Mouse (Mus musculus) hindbrain, postnatal 0 days (tissue): Measurements from ENCODE around the gene Gm20683. TPM values are rescaled to one million over a fixed set of nuclear protein-coding genes. Genes with fewer than 3 reads are reported as not detected.
A peak's percentile ranks its signal among the peaks of the same experiment; 100 is the strongest.

Experiments
- ATAC-seq: fragments of 200-750 bp; cut with Nextera tagmentation; 2 replicates; pipeline ENCODE4 v1.8.0; 2017; ENCODE audit warnings: mild to moderate bottlenecking, moderate TSS enrichment, moderate library complexity
- DNase-seq: peaks from one replicate; pipeline ENCODE4 v3.0.0-alpha.2; 2015; ENCODE audit warnings: low spot score
- H3K27ac ChIP-seq: fragments of 300-500 bp; sonication (generic); 2 replicates; pipeline ENCODE4 v1.5.1; 2014; ENCODE audit warnings: mild to moderate bottlenecking
- H3K27me3 ChIP-seq: fragments of 300-500 bp; sonication (generic); 2 replicates; pipeline ENCODE4 v1.6.1; 2014; ENCODE audit warnings: low read length, mixed read lengths; ENCODE audit not compliant: insufficient read depth
- H3K36me3 ChIP-seq: fragments of 300-500 bp; sonication (generic); 2 replicates; pipeline ENCODE4 v1.6.1; 2014; ENCODE audit warnings: low read length, mixed read lengths; ENCODE audit not compliant: insufficient read depth
- H3K4me1 ChIP-seq: fragments of 300-500 bp; sonication (generic); 2 replicates; pipeline ENCODE4 v1.6.1; 2014; ENCODE audit warnings: antibody characterized with exemption, low read length, mixed read lengths; ENCODE audit not compliant: insufficient read depth
- H3K4me2 ChIP-seq: fragments of 300-500 bp; sonication (generic); 2 replicates; pipeline ENCODE4 v1.6.1; 2014; ENCODE audit warnings: low read depth, mild to moderate bottlenecking, low read length, moderate library complexity, mixed read lengths
- H3K4me3 ChIP-seq: fragments of 300-500 bp; sonication (generic); 2 replicates; pipeline ENCODE4 v1.5.1; 2014; ENCODE audit warnings: low read length
- H3K9ac ChIP-seq: fragments of 300-500 bp; sonication (generic); replicated peaks from 2 replicates; pipeline ENCODE4 v1.6.1; 2014; ENCODE audit warnings: mild to moderate bottlenecking, low read length, moderate library complexity, mixed read lengths
- H3K9me3 ChIP-seq: fragments of 300-500 bp; sonication (generic); 2 replicates; pipeline ENCODE4 v1.6.1; 2016; ENCODE audit warnings: low read length, mixed read lengths
- CTCF ChIP-seq: IDR thresholded peaks from 2 replicates; pipeline ENCODE4 v1.5.1; 2016; ENCODE audit warnings: antibody characterized with exemption, control low read depth, low read depth
- WGBS: fragments of 180-500 bp; shearing (Covaris S2); extraction: QIAGEN DNeasy Blood & Tissue Kit; methylation state at CpG from one replicate; pipeline ENCODE4 v1.1.7; 2014; 5-methylcytosine and 5-hydroxymethylcytosine counted together
- polyA plus RNA-seq: library from polyadenylated mRNA; unstranded; fragments of >200 nt; fragmentation: Nextera tagmentation; extraction: Ambion mirVana; gene quantifications from 2 replicates; pipeline ENCODE4 v1.2.1, GENCODE M21; 2015
- total RNA-seq: library from RNA; depleted of rRNA; stranded (reverse); fragments of >200 nt; gene quantifications from 2 replicates; pipeline ENCODE4 v1.2.3, GENCODE M21; 2014

Gene Gm20683
- total and polyA plus RNA-seq, 2 experiments from 2014 or later, result 12.9 to 40.0 TPM

DNA sequence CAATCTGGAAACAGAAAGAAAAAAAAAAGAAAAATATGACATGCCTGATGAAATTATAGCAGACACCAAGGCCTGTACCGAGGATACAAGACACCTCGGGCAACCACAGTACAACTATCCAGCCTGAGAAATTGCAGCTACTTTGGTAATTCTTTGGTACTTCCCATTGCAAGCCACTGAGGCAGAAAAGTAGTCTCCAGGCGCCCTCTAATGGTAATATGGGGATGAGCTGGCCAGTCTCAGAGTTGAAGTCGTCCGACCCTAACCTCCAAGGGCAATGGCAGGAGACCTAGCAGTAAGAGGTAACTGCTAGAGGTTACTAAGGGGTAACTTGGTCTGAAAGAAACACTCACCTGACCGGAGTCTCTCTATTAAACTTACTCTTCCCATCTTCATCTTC lies 40.5 kb downstream of the Gm20683 start:
- H3K4me2 ChIP-seq, result no peak overlapping the region
- DNase-seq, result peak; percentile 86
- no peaks in the 10 kb centered on the region for H3K27me3 ChIP-seq
- H3K27ac ChIP-seq, result no peak overlapping the region
- H3K4me1 ChIP-seq, result peaks cover 20% of the 10 kb centered on the region; the same call in 1 of the 2 replicates
- peak; percentile 38 for ATAC-seq
- no peak overlapping the region for H3K4me3 ChIP-seq
- H3K9me3 ChIP-seq, result no peaks in the 10 kb centered on the region
- TF ChIP-seq CTCF, result peak; percentile 86
- no peaks in the 10 kb centered on the region for H3K36me3 ChIP-seq
- WGBS, result 6% methylated on average over 6 of the region's 6 CpGs
- H3K9ac ChIP-seq, result no peak overlapping the region

DNA sequence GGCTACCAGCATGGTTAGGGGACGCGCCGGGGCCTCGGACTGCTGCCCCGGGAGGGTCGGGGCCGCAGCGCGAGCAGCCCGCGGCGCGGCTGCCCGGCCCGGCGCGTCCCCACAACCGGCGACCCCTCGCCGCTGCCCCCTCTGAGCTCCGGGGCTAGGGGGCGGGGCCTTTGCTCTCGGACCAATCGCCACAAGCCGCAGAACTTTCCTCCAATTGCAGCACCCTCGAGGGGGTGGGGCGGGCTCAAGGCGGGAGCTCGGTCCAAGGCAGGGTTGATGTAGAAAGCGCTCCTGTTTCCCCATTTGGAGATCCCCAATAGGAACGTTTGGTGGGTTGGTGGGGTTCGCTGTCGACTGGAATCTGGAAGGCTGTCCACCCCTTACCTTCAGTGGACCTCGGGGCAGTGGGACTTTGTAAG lies 44.6 kb downstream of the Gm20683 start, which contains the start of gene Metrn:
Gene Metrn, minus strand, starts transcription at position 186 of the 419 bp plus-strand sequence.
- Histone ChIP-seq H3K27ac (peak within 1 kb of the TSS; percentile 79), H3K9me3 (no peaks in the 10 kb centered on the region), H3K9ac (peak within 1 kb of the TSS; percentile 60), H3K4me3 (peak within 1 kb of the TSS; percentile 58), H3K27me3 (no peaks in the 10 kb centered on the region), H3K4me2 (peak within 1 kb of the TSS; percentile 75), H3K36me3 (no peaks in the 10 kb centered on the region), H3K4me1 (peaks cover 19% of the 10 kb centered on the region; the same call in 1 of the 2 replicates)
- 1% methylated on average over 35 of the region's 35 CpGs for WGBS
- peak; percentile 88 for DNase-seq
- peak; percentile 75 for ATAC-seq
- no peak for TF ChIP-seq CTCF

DNA sequence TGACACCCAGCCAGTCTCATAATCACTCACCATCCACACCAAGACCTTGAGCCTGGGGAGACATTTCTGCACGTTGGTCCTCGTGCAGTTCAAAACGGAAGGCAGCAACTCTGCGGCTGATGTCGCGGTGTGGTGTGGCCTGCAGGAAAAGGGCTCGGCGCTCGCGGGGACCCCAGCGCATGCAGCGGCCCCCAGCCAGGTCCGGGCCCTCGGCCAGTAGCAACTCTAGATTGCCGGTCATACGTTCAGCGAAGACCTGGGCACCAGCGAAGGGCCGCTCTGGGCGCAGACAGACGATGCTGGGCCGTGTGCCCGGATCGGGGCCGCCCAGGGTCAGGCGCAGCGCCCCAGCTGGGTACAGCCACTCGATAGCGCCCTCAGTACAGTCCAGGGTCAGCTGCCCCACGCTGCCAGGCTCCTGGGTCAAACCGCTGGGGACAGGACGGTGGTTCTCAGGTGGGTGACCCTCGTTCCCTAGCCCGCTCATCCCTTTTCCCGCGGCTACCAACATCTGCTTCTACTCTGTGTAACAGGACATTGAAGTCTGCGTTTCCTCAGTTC lies 45.3 kb downstream of the Gm20683 start:
- Histone ChIP-seq H3K27me3 (no peaks in the 10 kb centered on the region), H3K9ac (peak overlapping the region; percentile 60), H3K4me1 (peaks cover 19% of the 10 kb centered on the region; the same call in 1 of the 2 replicates), H3K4me2 (peak overlapping the region; percentile 75), H3K4me3 (peak overlapping the region; percentile 58), H3K27ac (peak overlapping the region; percentile 79), H3K9me3 (no peaks in the 10 kb centered on the region), H3K36me3 (no peaks in the 10 kb centered on the region)
- 3% methylated on average over 37 of the region's 37 CpGs for whole genome bisulfite sequencing
- TF ChIP-seq CTCF, result no peak
- ATAC-seq (no peak), DNase-seq (peak; percentile 34)

DNA sequence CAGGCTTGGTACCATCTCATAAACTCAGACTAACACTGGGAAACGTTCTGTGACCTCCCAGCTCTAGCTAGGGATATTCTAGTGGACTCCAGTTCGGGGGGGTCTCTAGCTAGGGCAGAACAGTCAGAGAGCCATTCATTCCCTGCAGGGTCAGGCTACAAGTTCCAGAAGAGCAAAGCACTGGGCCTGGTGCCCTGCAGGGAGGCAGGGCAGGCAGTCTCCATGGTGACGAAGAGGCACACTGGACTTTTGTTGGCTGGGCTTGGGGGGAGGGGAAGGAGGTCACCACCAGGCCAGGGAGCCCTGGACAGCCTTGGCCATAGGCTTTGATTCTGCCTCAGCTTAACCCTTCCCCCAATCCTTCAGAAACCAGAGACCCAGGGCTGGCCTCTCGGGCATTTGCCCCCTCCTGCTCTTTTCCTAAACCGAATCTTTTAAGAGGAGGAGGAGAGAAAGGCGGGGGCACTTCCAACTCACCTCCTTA lies 45.9 kb downstream of the Gm20683 start, which contains the start of gene AC134908.4:
Gene AC134908.4, minus strand, starts transcription at position 51 of the 484 bp plus-strand sequence.
- peak; percentile 79 for DNase-seq

DNA sequence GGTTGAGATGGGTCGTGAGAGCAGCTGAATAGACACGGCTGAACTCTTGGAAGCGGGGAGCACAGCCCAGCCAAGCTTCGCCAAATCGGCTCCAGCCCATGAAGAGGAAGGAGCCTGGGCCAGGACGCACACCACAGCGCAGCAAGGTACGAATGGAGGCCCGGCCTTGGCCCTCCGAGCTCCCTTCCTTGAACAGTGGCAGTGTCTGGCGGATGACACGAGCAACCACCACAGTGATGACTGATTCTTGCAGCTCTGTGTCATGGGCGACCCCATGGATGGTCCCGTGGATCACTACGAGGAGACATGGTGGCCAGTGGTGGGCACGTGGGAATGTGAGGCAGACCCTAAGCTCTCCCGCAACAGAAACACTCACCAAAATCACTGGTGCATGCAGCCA lies 46.6 kb downstream of the Gm20683 start:
- Histone ChIP-seq H3K36me3 (no peaks in the 10 kb centered on the region), H3K4me2 (peak overlapping the region; percentile 75), H3K27me3 (no peaks in the 10 kb centered on the region), H3K27ac (peak overlapping the region; percentile 94), H3K4me1 (peaks cover 19% of the 10 kb centered on the region; the same call in 1 of the 2 replicates), H3K9me3 (no peaks in the 10 kb centered on the region), H3K4me3 (peak overlapping the region; percentile 14; the same call in 1 of the 2 replicates), H3K9ac (peak overlapping the region; percentile 28)
- TF ChIP-seq CTCF, result no peak
- no peak for DNase-seq
- ATAC-seq, result no peak
- WGBS, result 37% methylated on average over 17 of the region's 17 CpGs

More for the DNA sequence above, 45.9 kb downstream of the Gm20683 start, which contains the start of gene AC134908.4:
- ATAC-seq, result peak; percentile 70
- Histone ChIP-seq H3K4me2 (peak within 1 kb of the TSS; percentile 75), H3K9me3 (no peaks in the 10 kb centered on the region), H3K4me3 (peak within 1 kb of the TSS; percentile 58), H3K9ac (peak within 1 kb of the TSS; percentile 60), H3K4me1 (peaks cover 19% of the 10 kb centered on the region; the same call in 1 of the 2 replicates), H3K27me3 (no peaks in the 10 kb centered on the region), H3K36me3 (no peaks in the 10 kb centered on the region), H3K27ac (peak within 1 kb of the TSS; percentile 94)
- 8% methylated on average over 6 of the region's 6 CpGs for WGBS
- no peak for TF ChIP-seq CTCF

DNA sequence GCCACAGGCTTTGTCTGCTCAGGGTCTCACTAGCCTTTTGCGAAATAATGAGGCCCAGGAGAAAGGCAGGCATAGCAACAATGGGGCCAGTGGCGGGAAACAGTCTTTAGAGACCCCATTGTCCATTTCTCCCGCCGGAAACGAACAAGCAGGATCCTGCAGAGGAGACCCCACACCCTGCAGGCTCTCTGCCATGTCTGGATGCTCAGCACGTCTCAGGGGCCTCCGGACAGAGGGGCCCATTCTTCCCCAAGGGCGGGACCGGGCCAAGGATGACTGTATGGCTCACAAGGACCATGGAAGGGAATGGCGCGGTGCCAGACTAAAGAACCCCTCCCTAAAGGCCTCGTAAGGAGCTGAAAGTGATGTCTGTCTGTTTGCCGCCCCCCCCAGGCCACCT lies 47.4 kb downstream of the Gm20683 start:
- DNase-seq (peak; percentile 55), ATAC-seq (no peak)
- no peak overlapping the region for H3K4me3 ChIP-seq
- H3K4me2 ChIP-seq, result peak overlapping the region; percentile 75
- 0 out of 2 replicates have a peak overlapping the region, but pooled peaks have one; percentile 3 for H3K9ac ChIP-seq
- H3K9me3 ChIP-seq, result no peaks in the 10 kb centered on the region
- TF ChIP-seq CTCF, result no peak
- H3K27ac ChIP-seq, result peak overlapping the region; percentile 94
- peaks cover 4% of the 10 kb centered on the region; the same call in 1 of the 2 replicates for H3K36me3 ChIP-seq
- WGBS, result 16% methylated on average over 13 of the region's 13 CpGs
- H3K4me1 ChIP-seq, result peaks cover 19% of the 10 kb centered on the region; the same call in 1 of the 2 replicates
- H3K27me3 ChIP-seq, result no peaks in the 10 kb centered on the region
